In genomic region chr7:80688556-80689220, GRCm38 (mm10) we compare ENCODE assay signal across 8 mouse cellular contexts. TPM values are rescaled to one million over a fixed set of nuclear protein-coding genes. Genes with fewer than 3 reads are reported as not detected.
DNase-seq lines count a peak whose midpoint lies in the region; ATAC-seq and TF ChIP-seq lines count a peak whose summit lies in the region.

Gene Crtc3 (minus strand): TSS chr7:80688877.

- ATAC-seq in heart, embryonic 11.5 days (replicated peaks; ENCODE audit: insufficient number of reproducible peaks, low FRiP score, low TSS enrichment) = peak; percentile 87
- peak; percentile 86 for ATAC-seq in kidney, embryonic 15.5 days (replicated peaks; ENCODE audit: low FRiP score)
- peak; percentile 85 for ATAC-seq in liver, embryonic 11.5 days (replicated peaks; ENCODE audit: low FRiP score)

- H3K9me3 ChIP-seq in erythroblast, embryonic 14.5 days (ENCODE audit: control insufficient read depth, low read length) = no peaks in the 10 kb centered on the region
- H3K9me3 ChIP-seq in heart, embryonic 11.5 days (replicated peaks; ENCODE audit: control insufficient read depth, low read length) = no peaks in the 10 kb centered on the region
- H3K9me3 ChIP-seq in kidney, embryonic 15.5 days (replicated peaks) = no peaks in the 10 kb centered on the region
- no peaks in the 10 kb centered on the region for H3K9me3 ChIP-seq in liver, embryonic 11.5 days (ENCODE audit: control insufficient read depth, low read length)

- H3K4me3 ChIP-seq in bone marrow macrophage, adult 2 months (ENCODE audit: insufficient read depth, low read length) = peak within 1 kb of the TSS; percentile 98
- peak within 1 kb of the TSS; percentile 87 for H3K4me3 ChIP-seq in erythroblast, embryonic 14.5 days (replicated peaks)
- H3K4me3 ChIP-seq in heart, embryonic 11.5 days (ENCODE audit: low read depth, low read length) = peak within 1 kb of the TSS; percentile 59
- H3K4me3 ChIP-seq in kidney, embryonic 15.5 days (replicated peaks) = peak within 1 kb of the TSS; percentile 86
- H3K4me3 ChIP-seq in liver, embryonic 11.5 days (ENCODE audit: low read depth, low read length) = peak within 1 kb of the TSS; percentile 84
- peak within 1 kb of the TSS; percentile 45 for H3K4me3 ChIP-seq in myocyte

- H3K4me1 ChIP-seq in bone marrow macrophage, adult 2 months (ENCODE audit: control insufficient read depth, insufficient read depth, low read length) = peaks cover 13% of the 10 kb centered on the region
- H3K4me1 ChIP-seq in erythroblast, embryonic 14.5 days (ENCODE audit: control insufficient read depth) = peaks cover 32% of the 10 kb centered on the region
- peaks cover 12% of the 10 kb centered on the region for H3K4me1 ChIP-seq in heart, embryonic 11.5 days (ENCODE audit: control insufficient read depth, insufficient read depth, low read length)
- H3K4me1 ChIP-seq in kidney, embryonic 15.5 days = peaks cover 24% of the 10 kb centered on the region
- peaks cover 12% of the 10 kb centered on the region; the same call in 1 of the 2 replicates for H3K4me1 ChIP-seq in liver, embryonic 11.5 days (replicated peaks; ENCODE audit: control insufficient read depth, insufficient read depth, low read length)

- peak; percentile 76 for DNase-seq in CD4-positive helper T cell, adult 2 months (ENCODE audit: low read depth, low spot score)
- DNase-seq in liver, embryonic 11.5 days (ENCODE audit: low spot score) = peak; percentile 78
- peak; percentile 67 to 72 for DNase-seq in spleen, postnatal 36 days (ENCODE audit: low spot score in 2 of 2)

- TF ChIP-seq CTCF in bone marrow macrophage, adult 2 months (IDR thresholded peaks at IDR 0.05; ENCODE audit: low read depth, low read length) = no peak

- WGBS in heart, embryonic 11.5 days (ENCODE audit: insufficient replicate concordance) = 1% methylated on average over 69 of the region's 83 CpGs
- WGBS in kidney, embryonic 15.5 days = under 1% methylated on average over 71 of the region's 83 CpGs
- WGBS in liver, embryonic 11.5 days = 1% methylated on average over 56 of the region's 83 CpGs

- peak within 1 kb of the TSS; percentile 49 for H3K27ac ChIP-seq in bone marrow macrophage, adult 2 months (ENCODE audit: insufficient read depth, low read depth, low read length)
- peak within 1 kb of the TSS; percentile 86 for H3K27ac ChIP-seq in heart, embryonic 11.5 days (ENCODE audit: low read depth, low read length)
- peak within 1 kb of the TSS; percentile 97 for H3K27ac ChIP-seq in kidney, embryonic 15.5 days
- H3K27ac ChIP-seq in liver, embryonic 11.5 days (ENCODE audit: low read depth, low read length) = peak within 1 kb of the TSS; percentile 87

- H3K9ac ChIP-seq in heart, embryonic 11.5 days (ENCODE audit: low read depth, low read length) = peak within 1 kb of the TSS; percentile 83
- H3K9ac ChIP-seq in kidney, embryonic 15.5 days = peak within 1 kb of the TSS; percentile 80
- H3K9ac ChIP-seq in liver, embryonic 11.5 days (ENCODE audit: low read depth, low read length) = peak within 1 kb of the TSS; percentile 94

- H3K79me2 ChIP-seq in myocyte (ENCODE audit: control insufficient read depth, insufficient read depth) = peaks cover 34% of the 10 kb centered on the region

- TF ChIP-seq POLR2A in bone marrow macrophage, adult 2 months (IDR thresholded peaks at IDR 0.05; ENCODE audit: borderline replicate concordance, low read depth, low read length) = no peak
- TF ChIP-seq POLR2A in myocyte (IDR thresholded peaks at IDR 0.05; ENCODE audit: insufficient read length, low read depth) = peak; percentile 92

- peaks cover 6% of the 10 kb centered on the region for H3K27me3 ChIP-seq in erythroblast, embryonic 14.5 days (ENCODE audit: control insufficient read depth)
- no peaks in the 10 kb centered on the region for H3K27me3 ChIP-seq in heart, embryonic 11.5 days (ENCODE audit: control insufficient read depth, insufficient read depth, low read length)
- H3K27me3 ChIP-seq in kidney, embryonic 15.5 days = no peaks in the 10 kb centered on the region
- no peaks in the 10 kb centered on the region for H3K27me3 ChIP-seq in liver, embryonic 11.5 days (replicated peaks; ENCODE audit: control insufficient read depth, insufficient read depth, low read length)
- H3K27me3 ChIP-seq in myocyte (ENCODE audit: control insufficient read depth, insufficient read depth, insufficient read length) = no peaks in the 10 kb centered on the region

- H3ac ChIP-seq in myocyte (ENCODE audit: control insufficient read depth, insufficient read length) = peak within 1 kb of the TSS; percentile 56

- H3K36me3 ChIP-seq in erythroblast, embryonic 14.5 days (ENCODE audit: control insufficient read depth) = no peaks in the 10 kb centered on the region
- no peaks in the 10 kb centered on the region for H3K36me3 ChIP-seq in heart, embryonic 11.5 days (ENCODE audit: control insufficient read depth, insufficient read depth, low read length)
- no peaks in the 10 kb centered on the region for H3K36me3 ChIP-seq in kidney, embryonic 15.5 days
- H3K36me3 ChIP-seq in liver, embryonic 11.5 days (ENCODE audit: control insufficient read depth, insufficient read depth, low read length) = no peaks in the 10 kb centered on the region
- no peaks in the 10 kb centered on the region for H3K36me3 ChIP-seq in myocyte (ENCODE audit: control insufficient read depth, insufficient read depth)

- H3K4me2 ChIP-seq in heart, embryonic 11.5 days = peak within 1 kb of the TSS; percentile 86
- H3K4me2 ChIP-seq in kidney, embryonic 15.5 days = peak within 1 kb of the TSS; percentile 83
- H3K4me2 ChIP-seq in liver, embryonic 11.5 days = peak within 1 kb of the TSS; percentile 95
- peak within 1 kb of the TSS; percentile 82 for H3K4me2 ChIP-seq in myocyte (ENCODE audit: low read depth)

TF ChIP-seq in myocyte, 11 proteins besides CTCF, POLR2A, EP300 and RAD21:
- no peak for TF ChIP-seq TCF12 (IDR thresholded peaks at IDR 0.05; ENCODE audit: insufficient read depth, poor library complexity, severe bottlenecking)
- peak; percentile 53 for TF ChIP-seq POLR2AphosphoS2 (IDR thresholded peaks at IDR 0.05; ENCODE audit: insufficient read length, low read depth)
- TF ChIP-seq MYOG (IDR thresholded peaks at IDR 0.05; ENCODE audit: control insufficient read depth in 1 of 3, insufficient read depth in 1 of 3, insufficient read length in 2 of 3, low read depth in 2 of 3) = peak in 1 of 3 experiments; percentile 12
- no peak for TF ChIP-seq USF1 (IDR thresholded peaks at IDR 0.05; ENCODE audit: low read depth)
- TF ChIP-seq MYOD1 (IDR thresholded peaks at IDR 0.05; ENCODE audit: control insufficient read depth in 1 of 3, insufficient read length in 2 of 3, low read depth in 2 of 3) = peak in 1 of 3 experiments; percentile 38
- no peak for TF ChIP-seq CEBPB (IDR thresholded peaks at IDR 0.05; ENCODE audit: insufficient read depth, poor library complexity, severe bottlenecking)
- no peak for TF ChIP-seq SRF (IDR thresholded peaks at IDR 0.05; ENCODE audit: control insufficient read depth, insufficient read length, low read depth)
- TF ChIP-seq TCF3 (IDR thresholded peaks at IDR 0.05; ENCODE audit: insufficient read length, low read depth) = no peak

RNA-seq across cellular contexts. Expression of gene Crtc3, which starts in this region (rescaled TPM):
- 14.6 and 16.7 TPM in 2 replicates for polyA plus RNA-seq in bone marrow macrophage, adult 2 months (2012; ENCODE audit: insufficient read depth, insufficient read length, missing spikeins)
- polyA plus RNA-seq in erythroblast, embryonic 14.5 days (2012) = 0.72 and 0.78 TPM in 2 replicates
- 13.4 and 14.2 TPM in 2 replicates for polyA plus RNA-seq in heart, embryonic 11.5 days (2014; fragmentation: Nextera tagmentation; extraction: Ambion mirVana)
- 20.6 and 21.9 TPM in 2 replicates for polyA plus RNA-seq in kidney, embryonic 15.5 days (2015; fragmentation: Nextera tagmentation; extraction: Ambion mirVana)
- polyA plus RNA-seq in liver, embryonic 11.5 days (2014; fragmentation: Nextera tagmentation; extraction: Ambion mirVana) = 13.1 and 16.6 TPM in 2 replicates
- 6.4 TPM for polyA plus RNA-seq in myocyte (2012; fragmentation: generic; extraction: Trizol)

Comparison
In these comparisons a context has a peak if more than half of its experiments do, and no peak if none do; other contexts are left out.
1. Peak in every context shown above with its lines: DNase-seq, ATAC-seq, H3K4me3 ChIP-seq and H3K27ac ChIP-seq.
2. H3K4me3 ChIP-seq: peak in every context shown above with its lines; median percentile 98 in bone marrow macrophage, adult 2 months; 87 in erythroblast, embryonic 14.5 days; 86 in kidney, embryonic 15.5 days; 84 in liver, embryonic 11.5 days; 59 in heart, embryonic 11.5 days; 45 in myocyte.